Mouse (Mus musculus): Measurements from ENCODE around the gene Lats2. TPM values are rescaled to one million over a fixed set of nuclear protein-coding genes. Genes with fewer than 3 reads are reported as not detected.

The Lats2 gene
- 10 to 100 TPM; 37.3 to 39.1 TPM for total RNA-seq (2023)

GRCm38 (mm10) chr14:57758237-57758636, at the start of gene Lats2:
Lats2 (minus strand) TSS chr14:57758388.

GRCm38 (mm10) chr14:57797991-57798931, 40.1 kb upstream of the Lats2 start, which contains the start of gene Sap18:
Sap18 (plus strand) TSS chr14:57798180.

GRCm38 (mm10) chr14:57746001-57746771, 12.0 kb downstream of the Lats2 start, which contains the start of gene Gm49361:
Gm49361 (minus strand) TSS chr14:57746103.

GRCm38 (mm10) chr14:57664822-57665627, 93.2 kb downstream of the Lats2 start, which contains the start of gene Xpo4:
Xpo4 (minus strand) TSS chr14:57665430.

Other genes with a start within 250 kb of the Lats2 start
- gene Il17d, start 233.6 kb downstream of the Lats2 start, total RNA-seq (2023): not detected
- 10 to 100 TPM; 10.5 to 14.5 TPM for gene Eef1akmt1, start 186.8 kb downstream of the Lats2 start, total RNA-seq (2023)
- gene Xpo4, start 93.0 kb downstream of the Lats2 start, total RNA-seq (2023): 10 to 100 TPM; 14.7 to 14.9 TPM
- gene Gm49361, start 12.3 kb downstream of the Lats2 start, total RNA-seq (2023): 1 to 10 TPM in 1 of 2 experiments, not detected in 1; 1.8 TPM
- gene Sap18, start 39.8 kb upstream of the Lats2 start, total RNA-seq (2023): 10 to 100 TPM; 25.0 to 45.5 TPM
- 10 to 100 TPM; 16.0 to 16.3 TPM for gene Ska3, start 67.8 kb upstream of the Lats2 start, total RNA-seq (2023)
- gene Mrpl57, start 67.8 kb upstream of the Lats2 start, total RNA-seq (2023): 10 to 100 TPM; 46.6 to 55.8 TPM
- 10 to 100 TPM; 29.8 to 37.3 TPM for gene Zdhhc20, start 131.9 kb upstream of the Lats2 start, total RNA-seq (2023)
- 10 to 100 TPM; 46.3 to 49.0 TPM for gene Micu2, start 240.9 kb upstream of the Lats2 start, total RNA-seq (2023)

All from neutrophil, adult 83 days (primary cell).